Mouse (Mus musculus) spleen, postnatal 14 days (tissue): ENCODE data around the gene Mup14.
"Not testable (repeated sequence)": the region's sequence is repeated elsewhere in the genome, so short reads cannot be mapped to it uniquely, and the experiment has no call there.

Experiments used
- DNase-seq, 2 experiments: peaks; one replicate each; pipeline ENCODE4 v3.0.0; 2021 to 2022; ENCODE audit warnings: low spot score in 2 of 2

The Mup14 gene

GRCm38 (mm10) chr4:61303900-61304299 lies at the start of gene Mup14:
Gene Mup14, minus strand, starts transcription at chr4:61304000.
- DNase-seq: not testable (repeated sequence)

- not testable (repeated sequence) for DNase-seq
Measured at GRCm38 (mm10) chr4:61338108-61338507, 34.3 kb upstream of the Mup14 start.
